Mouse (Mus musculus) skeletal muscle tissue, adult 2 months (tissue): ENCODE data around the gene Pdia2.

Source experiments
- DNase-seq: peaks from one replicate; pipeline ENCODE4 v3.0.0-alpha.2; 2012; ENCODE audit warnings: low read depth, low spot score

Gene Pdia2

DNA sequence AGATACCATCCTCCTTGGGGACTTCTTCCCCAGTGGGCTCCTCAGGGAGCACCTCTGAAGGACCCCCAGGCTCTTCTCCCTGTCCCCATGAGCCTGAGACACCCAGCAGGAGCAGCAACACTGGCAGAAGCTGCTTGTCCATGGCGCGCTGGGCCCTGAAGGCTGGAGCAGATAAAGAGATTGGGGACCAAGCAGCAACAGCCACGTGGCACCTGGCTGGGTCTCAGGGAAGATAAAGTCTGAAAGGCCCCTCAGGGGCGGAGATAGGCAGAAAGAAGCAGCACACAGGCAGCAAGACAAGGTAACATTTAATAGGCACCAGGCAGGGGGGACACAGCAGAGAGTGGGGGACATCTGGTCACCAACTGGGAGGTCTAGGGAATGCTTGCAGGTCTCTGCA lies at the start of gene Pdia2:
Gene Pdia2 (minus strand): TSS at position 196 of the 400 bp plus-strand sequence.
- DNase-seq = no peak

DNA sequence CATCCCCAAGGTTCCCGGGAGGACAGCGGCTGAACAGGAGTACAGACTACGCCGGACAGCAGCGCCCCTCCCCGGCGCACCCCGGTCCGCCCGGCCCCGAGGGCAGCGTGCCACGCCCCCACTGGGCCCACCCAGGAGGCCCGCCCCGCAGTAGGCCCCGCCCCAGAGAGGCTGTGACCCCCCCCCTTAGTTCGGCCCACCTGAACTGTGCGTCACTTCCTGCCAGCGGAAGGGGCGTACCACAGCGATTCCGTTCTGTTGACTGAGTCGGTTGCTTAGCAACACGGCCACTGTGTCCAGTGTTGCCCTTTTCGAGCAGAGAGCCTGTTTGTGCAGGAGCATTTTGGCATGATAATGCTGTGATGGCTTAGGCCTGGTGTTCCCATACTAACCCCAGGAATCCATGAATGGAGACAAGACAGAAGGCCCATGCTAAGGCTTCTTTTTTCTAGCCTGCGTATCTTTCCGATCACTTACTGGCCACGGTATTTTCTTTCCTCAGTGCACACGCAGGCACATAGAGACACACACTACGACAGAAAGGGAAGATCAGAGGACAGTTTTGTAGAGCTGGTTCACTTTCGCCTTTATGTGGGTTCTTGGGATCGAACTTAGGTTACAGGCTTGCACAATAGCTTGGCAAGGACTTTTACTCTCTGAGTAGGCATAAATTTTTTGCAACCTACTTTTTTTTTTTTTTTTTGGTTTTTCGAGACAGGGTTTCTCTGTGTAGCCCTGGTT lies 45.4 kb upstream of the Pdia2 start, which contains the start of gene Fam234a:
Gene Fam234a (minus strand): TSS at position 142 of the 741 bp plus-strand sequence.
- peak; percentile 98 for DNase-seq

DNA sequence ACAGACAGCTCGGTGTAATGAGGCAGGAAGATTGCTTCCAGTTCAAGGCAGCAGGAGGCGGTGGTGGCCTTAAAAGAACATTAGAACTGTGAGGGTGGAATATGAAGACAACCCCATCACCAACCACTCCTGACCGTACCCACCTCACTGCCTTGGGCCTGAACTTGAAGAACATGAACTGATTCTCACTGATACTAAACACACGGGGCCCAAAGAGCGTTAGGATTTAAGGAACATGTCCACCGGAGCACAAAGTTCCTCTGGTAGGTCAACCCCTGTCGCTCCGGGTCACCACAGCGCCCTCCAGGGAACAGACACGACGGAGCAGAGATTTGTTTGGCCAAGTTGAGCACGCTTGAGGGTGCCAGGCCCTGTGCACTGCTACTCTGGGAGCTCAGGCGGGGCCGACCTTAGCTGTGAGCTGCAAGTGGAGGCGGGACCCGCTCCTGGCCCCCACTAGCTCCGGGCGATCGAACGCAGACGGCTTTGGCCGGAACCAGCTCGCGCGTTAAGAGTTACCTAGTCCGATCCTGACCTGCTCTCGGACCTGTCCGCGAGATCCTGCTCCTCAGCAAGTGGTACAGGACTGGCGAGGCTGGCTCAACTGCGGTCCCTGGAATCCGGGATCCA lies 44.7 kb upstream of the Pdia2 start:
- peak; percentile 68 for DNase-seq

DNA sequence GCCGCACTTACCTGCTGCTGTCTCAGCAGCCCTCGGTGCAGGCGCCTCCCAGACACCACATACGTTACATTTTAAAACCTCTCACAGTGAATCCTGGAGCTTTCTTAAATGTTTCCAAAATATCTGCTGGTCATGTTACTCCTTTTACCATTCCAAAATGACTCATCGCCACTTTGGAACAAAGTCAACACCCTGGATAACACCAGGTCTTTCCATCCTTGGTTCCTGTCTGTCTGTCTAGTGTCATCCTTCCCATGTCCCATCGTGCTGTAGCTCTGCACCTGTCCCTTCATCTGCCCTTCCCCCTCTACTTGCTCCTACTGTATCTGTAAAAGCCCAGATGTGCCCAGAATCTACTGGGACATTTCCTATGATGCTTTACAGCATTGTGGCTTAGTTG lies 42.1 kb upstream of the Pdia2 start:
- DNase-seq = no peak

DNA sequence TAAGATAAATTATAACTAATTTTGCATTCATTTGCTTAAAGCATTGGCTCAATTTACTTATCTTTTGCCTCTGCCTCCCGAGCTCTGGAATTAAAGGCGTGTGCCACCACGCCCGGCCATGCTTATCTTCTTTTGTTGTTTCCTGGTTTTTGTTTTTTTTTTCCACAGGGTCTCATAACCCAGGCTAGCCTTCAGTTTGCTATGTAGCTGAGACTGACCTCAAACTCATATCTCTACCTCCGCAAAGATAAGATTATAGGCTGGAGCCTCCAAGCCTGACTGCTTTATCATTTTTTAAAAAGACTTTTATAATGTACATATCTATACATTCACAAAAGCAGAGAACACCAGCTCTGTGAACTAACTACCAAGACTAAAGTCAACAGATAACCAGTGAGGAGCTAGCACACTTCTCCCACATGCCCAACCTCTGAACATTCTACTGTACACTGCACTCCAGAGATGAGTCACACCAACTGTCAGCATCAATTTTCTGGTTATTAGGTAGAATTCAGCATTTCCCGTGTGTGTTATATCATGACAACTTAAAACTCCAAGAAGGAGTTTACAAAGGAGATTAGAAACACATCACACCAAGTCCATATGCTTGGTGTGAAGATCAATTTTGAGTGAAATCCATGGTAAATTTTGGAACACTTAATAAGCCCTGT lies 41.4 kb upstream of the Pdia2 start:
- no peak for DNase-seq

DNA sequence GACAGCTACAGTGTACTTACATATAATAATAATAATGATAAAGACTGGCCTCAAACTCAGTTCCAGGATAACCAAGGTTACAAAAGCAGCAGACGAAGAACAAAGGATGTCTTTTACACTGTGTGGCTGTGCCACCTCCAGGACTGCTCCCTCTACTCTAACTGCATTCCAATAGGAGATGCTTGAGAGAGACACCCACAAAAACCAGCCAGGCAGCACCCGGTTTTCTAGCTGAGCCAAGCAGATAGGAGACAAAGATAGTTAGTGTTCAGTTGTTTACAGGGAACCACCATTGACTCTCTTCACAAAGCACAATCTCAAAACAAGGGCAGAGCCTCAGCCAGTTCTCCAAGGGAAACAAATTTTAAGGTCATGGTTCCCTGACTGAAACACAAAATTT lies 40.7 kb upstream of the Pdia2 start:
- no peak for DNase-seq

DNA sequence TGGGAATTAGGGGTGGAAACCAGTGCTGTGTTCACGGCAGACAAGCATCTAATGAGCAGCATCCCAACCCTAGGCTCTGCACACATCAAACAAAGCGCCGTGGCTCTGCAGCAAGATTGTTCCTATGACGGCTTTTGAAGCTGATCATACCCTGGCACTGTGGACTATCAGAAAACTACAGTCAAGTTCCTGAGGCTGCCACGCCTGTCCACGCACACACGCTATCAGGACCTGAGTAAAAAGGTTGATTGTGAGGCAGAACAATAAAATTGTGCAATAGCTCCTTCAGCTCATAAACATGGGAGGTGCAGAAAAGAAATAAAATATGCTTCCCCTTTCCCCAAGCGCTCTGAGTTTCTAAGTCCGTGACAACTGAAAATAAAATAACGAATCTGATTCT lies 38.8 kb upstream of the Pdia2 start:
- no peak for DNase-seq

DNA sequence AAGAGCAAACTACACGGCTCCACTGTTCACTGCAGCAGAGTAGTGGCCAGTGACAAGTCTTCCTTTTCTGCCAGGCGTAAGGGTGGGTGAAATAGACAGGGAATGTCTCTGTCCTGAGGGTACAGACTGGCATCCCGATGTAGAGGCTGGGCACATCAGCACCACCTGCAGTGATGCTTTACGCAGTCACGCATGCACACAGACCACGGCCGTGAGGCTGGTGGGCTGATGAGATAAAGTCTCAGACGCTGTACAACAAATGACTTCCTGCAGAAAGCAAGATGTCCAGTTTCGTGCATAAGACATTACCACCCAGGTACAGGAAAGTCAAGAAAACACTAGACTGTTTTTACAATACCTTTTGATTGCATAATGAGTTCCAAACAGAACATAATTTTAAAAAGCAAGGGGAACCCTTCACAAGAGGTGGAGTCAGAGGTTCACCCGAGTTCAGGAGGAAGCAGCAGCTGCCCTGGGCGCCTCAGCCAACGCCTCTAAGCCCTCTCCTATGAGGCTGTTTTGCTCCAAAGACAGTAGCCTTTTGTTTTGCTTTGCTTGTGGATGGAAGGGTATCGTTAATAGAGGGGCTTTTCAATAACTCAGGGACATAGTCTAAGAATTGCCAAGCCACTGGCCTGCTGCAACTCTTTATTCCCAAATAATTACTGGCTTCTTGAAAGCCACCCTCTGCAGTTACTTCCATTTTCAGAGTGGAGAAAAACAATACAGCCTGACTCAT lies 36.4 kb upstream of the Pdia2 start:
- DNase-seq = no peak

DNA sequence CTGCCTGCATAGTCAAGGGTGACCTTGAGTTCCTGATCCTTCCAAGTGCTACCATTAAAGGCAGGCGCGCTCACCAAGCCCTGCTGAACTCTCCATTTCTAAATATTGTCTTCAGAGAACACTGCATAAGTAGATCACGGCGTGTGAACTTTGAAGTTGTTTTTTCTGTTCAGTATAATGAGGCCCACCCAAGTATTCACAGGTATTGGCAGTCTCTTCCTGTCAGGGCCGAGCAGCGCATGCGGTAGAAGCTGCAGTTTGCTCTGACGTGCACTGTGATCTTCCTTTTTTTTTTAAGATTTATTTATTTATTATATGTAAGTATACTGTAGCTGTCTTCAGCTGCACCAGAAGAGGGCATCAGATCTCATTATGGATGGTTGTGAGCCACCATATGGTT lies 35.5 kb upstream of the Pdia2 start:
- no peak for DNase-seq

DNA sequence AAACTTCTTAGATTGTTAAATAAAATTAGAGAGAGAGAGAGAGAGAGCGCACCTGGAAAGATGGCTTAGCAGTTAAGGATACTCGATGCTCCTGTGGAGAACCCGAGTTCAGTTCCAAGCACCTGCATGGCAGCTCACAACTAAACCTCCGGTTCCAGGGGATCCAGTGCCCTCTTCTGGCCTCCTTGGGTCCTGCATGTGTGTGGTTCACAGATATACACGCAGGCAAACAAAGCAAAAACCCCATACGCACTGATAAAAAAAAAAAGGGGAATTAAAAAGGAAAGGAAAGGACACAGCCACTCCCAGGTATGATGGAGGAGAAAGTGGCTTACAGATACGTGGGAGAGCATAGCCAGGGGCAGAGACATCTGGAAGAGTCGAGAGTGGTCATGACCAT lies 34.0 kb upstream of the Pdia2 start:
- no peak for DNase-seq

DNA sequence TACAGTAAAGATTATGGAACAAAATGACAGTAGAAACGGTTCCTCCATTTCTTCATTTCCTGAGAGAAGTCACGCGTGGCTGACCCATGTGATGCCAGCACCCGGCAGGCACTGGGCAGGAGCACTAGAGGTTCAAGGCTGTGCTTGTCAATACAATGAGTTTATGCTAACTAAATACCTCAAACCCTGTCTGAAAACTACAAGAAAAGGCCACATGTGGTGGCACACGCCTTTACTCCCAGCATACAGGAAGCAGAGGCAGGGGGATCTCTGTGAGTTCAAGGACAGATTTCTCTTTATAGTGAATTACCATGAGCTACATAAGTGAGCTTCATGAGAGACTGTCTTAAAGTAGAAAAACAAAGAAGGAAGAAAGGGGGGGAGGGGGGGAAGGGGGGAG lies 32.3 kb upstream of the Pdia2 start:
- DNase-seq = no peak

DNA sequence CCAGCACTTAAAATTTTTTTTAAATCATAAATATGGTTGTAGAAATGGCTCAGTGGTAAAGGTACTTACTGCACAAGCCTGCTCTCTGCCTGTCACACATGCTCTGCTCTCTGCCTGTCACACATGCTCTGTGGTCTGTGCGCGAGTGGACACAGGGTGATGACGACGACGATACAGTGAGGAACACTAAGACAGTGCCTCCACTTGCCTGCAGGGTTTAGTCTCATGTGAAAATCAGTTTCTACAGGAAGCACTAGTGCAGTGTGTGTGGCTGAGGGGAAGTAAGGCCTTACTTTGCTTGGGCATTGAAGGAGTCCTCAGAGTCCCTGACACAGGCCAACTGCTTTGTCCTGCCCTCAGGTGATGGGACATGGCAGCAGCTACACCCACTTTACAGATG lies 30.9 kb upstream of the Pdia2 start:
- DNase-seq = no peak

DNA sequence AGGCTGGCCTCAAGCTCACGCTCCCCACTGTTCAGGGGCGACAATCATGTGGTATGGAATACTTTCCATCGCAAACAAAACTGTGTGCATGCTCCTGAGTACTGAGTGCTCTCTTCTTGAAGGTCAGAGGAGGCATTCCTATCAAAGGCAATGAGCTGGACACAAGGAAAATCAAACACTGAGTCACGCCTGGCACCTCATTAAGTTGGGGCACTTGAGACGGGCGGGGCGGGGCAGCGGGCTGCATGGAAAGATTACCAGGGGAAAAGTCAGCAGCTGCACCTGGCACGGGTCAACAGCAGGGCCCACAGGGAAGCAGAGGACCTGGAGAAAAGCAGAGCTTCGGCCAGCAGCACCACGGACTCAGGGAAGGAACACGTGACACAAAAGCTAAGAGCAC lies 26.3 kb upstream of the Pdia2 start:
- DNase-seq = no peak

DNA sequence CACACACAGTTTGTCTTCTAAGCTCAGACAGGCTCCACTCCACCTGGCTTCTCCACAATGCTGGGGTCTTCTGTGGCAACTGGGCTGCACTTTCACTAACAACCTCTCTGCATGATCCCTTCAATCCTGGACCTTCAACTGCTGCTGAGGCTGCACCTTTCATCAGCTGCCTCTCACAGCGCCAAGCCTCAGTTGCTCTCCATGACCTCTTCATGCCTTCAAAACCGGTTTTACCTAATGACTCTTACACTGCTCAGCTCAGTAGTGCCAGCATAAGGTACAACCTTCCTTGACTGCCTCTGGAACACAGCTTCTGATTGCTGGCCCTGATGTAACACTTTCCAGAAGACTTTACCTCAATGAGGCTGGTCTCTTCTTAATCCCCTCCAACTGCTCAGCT lies 22.6 kb upstream of the Pdia2 start:
- DNase-seq = no peak

DNA sequence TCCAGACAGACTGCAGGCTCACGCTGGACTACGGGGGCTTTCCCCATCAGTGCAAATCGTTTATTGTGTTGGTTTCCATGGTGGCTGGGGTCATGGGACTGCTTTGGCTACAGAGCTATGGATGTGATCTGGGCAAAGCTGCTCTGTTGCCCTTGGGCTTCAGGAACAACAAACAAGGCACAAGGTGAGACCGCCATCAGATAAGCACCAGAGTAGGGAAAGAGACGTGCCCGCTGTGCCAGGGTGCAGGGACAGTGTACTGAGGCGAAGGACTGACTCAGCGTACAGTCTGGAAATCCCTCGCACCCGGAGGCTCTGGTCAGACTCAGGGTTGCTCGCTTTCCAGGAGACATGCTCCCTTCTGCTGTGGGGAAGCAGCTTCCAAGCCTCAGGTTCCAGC lies 13.8 kb upstream of the Pdia2 start:
- DNase-seq = no peak

DNA sequence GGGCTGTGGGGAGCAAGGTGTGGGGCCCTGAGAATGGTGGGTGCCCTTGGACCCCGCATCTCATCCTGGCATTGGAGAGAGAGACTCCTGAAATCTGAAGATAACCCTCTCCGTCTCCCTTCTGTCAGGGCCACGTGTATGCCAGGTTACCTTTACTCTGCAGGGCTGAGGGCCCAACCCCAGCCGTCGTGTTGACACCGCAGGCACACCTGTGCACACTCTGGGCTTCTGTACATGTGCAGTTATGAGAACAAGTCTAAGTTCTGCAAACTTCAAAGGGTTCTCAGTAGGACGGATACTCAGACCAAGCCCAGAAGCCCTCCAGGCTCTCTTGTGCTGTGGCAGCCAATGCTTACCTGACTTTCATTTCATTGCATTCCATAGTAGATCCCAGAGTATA lies 13.4 kb upstream of the Pdia2 start:
- no peak for DNase-seq

DNA sequence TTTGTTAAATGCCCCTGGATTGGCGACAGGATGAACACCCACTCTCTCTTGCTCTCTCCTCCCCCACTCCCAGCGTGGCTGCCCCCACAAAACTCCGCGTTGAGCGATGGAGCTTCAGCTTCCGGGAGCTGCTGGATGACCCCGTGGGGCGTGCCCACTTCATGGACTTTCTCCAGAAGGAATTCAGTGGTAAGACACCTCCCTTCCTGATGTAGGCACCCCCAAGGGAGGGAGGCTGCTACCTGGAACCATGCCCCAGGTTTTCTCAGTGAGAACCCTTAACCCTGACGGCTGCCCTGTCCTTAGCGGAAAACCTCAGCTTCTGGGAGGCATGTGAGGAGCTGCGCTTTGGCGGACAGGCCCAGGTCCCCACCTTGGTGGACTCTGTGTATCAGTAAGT lies 8.8 kb upstream of the Pdia2 start, which contains the start of gene Arhgdig:
Gene Arhgdig (minus strand): TSS at position 101 of the 400 bp plus-strand sequence.
- no peak for DNase-seq

DNA sequence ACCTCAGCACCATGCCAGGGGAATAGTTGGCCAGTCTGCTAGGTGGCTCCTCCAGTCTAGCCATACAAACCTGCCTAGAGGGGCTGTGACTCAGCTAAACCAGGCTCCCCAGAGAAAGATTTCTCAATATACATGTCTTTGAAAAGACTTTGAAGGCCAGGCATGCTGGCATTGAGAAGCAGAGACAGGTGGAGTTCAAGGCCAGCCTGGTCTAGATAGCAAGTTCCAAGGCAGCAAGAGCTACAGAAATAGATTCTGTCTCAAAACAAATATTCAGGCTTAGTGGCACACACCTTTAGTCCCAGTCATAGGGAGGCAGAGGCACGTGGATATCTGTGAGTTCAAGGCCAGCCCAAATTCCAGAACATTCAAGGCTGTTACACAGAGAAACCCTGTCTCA lies 7.5 kb upstream of the Pdia2 start:
- no peak for DNase-seq

DNA sequence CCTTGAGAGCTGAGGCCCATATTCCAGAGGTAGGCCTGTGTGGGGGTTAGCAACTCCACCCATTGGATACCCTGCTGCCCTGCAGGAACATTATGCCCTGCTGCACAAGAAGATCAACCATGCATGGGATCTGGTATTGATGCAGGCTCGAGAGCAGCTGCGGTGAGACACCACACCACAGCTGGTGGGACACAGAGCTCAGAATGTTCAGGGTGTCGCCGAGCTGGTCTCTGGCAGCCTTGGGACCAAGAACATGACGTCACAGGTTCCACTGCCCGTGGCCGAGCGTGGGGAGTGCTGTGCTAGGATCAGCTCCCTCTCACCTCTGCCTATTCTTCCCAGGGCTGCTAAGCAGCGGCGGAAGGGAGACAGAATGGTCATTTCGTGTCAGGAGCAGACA lies 5.9 kb upstream of the Pdia2 start:
- no peak for DNase-seq

DNA sequence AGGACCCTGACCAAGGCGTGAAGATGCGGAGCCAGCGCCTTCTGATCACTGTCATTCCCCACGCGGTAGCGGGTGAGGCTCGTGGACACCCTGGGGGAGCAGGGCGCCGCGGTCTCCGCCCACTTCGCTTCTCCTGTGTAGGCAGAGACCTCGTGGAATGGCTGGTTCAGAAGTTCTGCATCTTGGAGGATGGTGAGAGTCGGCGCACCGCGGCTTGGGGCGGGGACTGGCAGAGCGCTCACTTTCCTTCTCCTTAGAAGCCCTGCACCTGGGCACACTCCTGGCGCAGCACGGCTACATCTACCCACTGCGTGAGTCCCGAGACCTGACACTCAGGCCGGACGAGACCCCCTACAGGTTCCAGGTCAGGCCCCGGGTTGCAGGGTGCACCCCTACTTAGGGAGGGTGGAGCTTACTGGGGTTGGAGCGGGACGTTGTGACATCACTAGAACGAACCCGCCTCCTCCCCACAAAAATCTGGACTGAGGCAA lies 4.5 kb upstream of the Pdia2 start:
- no peak for DNase-seq

DNA sequence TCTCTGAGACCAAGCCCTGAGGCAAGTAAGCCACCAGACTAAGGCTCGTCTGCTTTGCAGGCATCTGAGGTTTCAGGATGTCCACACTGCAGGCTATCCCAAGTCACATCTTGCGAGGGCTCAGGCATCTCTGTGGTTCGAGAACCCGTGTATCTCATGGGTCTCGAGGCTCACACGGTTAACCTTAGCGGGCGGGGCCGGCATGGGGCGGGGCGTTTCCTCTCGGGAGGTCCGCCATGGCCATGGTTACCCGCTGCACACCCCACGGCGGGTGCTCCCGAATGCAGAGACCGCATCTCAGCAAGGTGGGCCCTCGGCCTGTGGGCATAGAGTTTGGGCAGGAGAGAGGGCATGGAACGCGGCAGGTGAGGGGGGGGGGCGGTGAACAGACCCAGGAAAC lies 3.9 kb upstream of the Pdia2 start, which contains the start of gene Rgs11:
Gene Rgs11 (plus strand): TSS at position 215 of the 400 bp plus-strand sequence.
- DNase-seq = no peak

DNA sequence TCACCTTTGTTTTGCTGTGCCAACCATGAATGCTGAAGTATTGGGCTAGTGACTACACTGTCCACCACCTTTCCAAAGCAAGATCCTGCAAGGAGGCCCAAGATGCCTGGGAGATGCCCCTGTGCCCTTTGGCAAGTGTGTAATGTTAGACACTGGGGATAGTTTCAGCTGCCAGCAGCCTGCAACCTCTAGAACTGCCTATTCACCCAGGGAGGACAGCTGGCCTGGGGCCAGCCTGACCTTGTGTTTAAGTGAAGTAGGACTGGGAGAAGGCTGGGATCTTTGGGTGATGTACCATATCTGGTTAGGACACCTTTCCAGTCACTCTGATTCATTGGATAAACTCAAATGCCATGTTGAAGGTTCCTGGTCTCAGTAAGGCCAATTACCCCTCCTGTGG lies 3.1 kb upstream of the Pdia2 start:
- DNase-seq = no peak
